Mouse (Mus musculus) brown adipose tissue, adult 24 weeks (tissue): ENCODE measurements around the gene Esrrg. TPM values are rescaled to one million over a fixed set of nuclear protein-coding genes. Genes with fewer than 3 reads are reported as not detected.
A peak's percentile ranks its signal among the peaks of the same experiment; 100 is the strongest.

Experiments used
- H3K27ac ChIP-seq: fragments of 200-500 bp; replicated peaks from 2 replicates; pipeline ENCODE4 v1.5.1; 2012; ENCODE audit warnings: low read depth, mild to moderate bottlenecking, low read length
- H3K4me1 ChIP-seq: fragments of 200-500 bp; 2 replicates; pipeline ENCODE4 v1.6.1; 2012; ENCODE audit warnings: low read length, mixed read lengths; ENCODE audit not compliant: control insufficient read depth, insufficient read depth, insufficient read length
- H3K4me3 ChIP-seq: fragments of 200-500 bp; 2 replicates; pipeline ENCODE4 v1.5.1; 2012; ENCODE audit warnings: low read depth, mild to moderate bottlenecking, low read length, moderate library complexity; ENCODE audit not compliant: insufficient read depth
- polyA plus RNA-seq: library from polyadenylated mRNA; stranded (reverse); fragments of >200 nt; gene quantifications from 2 replicates; pipeline ENCODE4 v1.2.4, GENCODE M21; 2012; ENCODE audit not compliant: missing spikeins, insufficient read depth, insufficient read length

Gene Esrrg
- polyA plus RNA-seq = 12.5 and 12.7 TPM in 2 replicates

DNA sequence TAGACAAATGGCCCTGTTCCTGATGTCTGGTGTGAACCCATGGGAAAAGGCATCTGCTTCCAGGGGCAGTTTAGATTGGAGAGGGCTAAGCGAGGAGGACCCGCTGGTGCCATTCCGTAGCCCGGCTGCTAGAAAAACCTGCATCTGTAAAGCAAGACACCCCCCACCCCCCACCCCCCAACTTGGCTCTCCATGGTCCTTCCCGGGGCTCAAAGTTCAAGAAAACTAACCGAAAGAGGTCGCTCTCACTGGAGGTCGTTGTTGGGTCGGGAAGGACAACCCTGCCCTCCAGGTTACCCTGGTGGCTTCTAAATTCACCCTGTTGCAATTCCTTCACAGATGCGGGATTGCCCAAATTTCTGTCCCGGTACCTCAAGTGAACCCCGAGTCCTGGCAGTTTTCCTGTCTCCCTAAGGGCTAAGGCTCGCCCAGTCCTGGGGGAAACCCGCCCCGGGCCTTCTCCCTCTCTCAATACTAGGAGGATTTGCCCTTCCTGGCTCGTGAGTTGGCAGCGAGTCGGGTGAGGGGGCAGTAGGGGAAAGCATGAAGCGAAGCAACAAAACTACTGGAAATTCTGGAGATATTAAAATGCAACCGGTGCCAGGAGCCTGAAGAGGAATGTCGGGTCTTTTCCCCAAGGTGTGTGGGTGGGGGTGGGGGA, at the start of gene Esrrg:
Esrrg (plus strand) TSS at position 531 of the 661 bp plus-strand sequence.
- Histone ChIP-seq H3K4me3 (peak within 1 kb of the TSS; percentile 79), H3K4me1 (no peaks in the 10 kb centered on the region; the same call in 1 of the 2 replicates), H3K27ac (peak within 1 kb of the TSS; percentile 89)

DNA sequence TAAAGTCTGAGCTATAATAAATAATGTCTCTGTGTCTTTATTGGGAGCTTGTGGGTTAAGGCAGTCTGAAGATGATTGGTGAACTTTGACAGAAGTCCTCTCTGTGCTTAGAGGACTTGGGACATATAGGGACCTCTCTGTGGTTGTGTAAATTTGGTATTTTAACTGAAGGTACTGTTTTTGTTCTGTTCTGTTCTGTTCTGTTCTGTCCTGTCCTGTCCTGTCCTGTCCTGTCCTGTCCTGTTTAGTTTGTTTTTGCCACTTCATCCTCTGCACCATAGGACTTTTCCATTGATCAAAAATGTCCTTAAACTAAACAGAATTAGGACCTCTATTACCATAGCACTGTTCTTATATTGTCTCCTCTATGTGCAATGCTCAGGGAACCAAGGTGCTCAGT, 24.6 kb upstream of the Esrrg start:
- Histone ChIP-seq H3K4me3 (no peak overlapping the region), H3K4me1 (no peaks in the 10 kb centered on the region), H3K27ac (no peak overlapping the region)

DNA sequence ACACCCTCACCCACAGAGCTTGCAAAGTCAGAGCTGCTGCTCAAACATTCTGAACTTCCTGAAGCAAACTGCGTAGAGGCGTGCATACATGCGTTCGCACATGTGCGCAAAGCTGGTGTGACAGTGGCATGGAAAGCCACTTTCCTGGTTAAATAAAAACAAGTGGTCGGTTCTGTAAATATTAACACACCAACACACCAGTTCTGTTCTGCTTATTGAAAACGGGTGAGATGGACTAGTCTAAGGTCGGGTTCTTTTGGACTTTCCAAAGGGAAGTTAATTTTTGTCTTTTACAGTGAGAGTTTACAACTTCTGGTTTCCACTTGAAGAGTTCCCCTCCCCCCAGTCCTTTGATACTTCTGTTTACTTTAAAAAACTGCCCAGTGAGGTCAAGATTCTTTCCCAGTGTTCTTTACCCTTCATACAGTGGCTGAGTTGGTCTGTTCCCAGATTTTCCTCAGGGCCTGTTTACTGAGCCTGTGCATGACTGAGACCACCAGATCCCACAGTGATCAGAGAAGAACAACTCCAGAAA, 22.0 kb upstream of the Esrrg start:
- Histone ChIP-seq H3K4me1 (no peaks in the 10 kb centered on the region), H3K27ac (no peak overlapping the region), H3K4me3 (no peak overlapping the region)

DNA sequence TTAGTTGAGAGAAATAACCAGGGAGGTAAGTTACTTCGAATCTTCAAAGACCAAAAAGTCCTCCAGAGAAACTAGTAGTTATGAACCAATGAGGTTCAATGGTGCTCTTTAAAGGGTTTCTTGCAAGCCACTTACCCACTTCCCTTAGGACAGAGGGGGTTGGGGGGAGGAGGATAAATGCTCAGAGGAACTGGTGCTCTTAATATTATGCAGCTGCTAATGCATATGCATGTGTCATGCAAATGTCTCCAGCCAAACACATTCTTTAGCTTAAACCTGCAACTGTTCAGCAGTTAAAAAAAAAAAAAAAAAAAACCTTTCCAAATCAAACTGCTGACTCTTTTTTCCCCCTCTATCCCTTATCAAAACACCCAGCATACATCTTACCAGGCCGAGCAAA, 5.6 kb upstream of the Esrrg start:
- no peaks in the 10 kb centered on the region for H3K4me1 ChIP-seq
- H3K27ac ChIP-seq = no peak overlapping the region
- H3K4me3 ChIP-seq = no peak overlapping the region

DNA sequence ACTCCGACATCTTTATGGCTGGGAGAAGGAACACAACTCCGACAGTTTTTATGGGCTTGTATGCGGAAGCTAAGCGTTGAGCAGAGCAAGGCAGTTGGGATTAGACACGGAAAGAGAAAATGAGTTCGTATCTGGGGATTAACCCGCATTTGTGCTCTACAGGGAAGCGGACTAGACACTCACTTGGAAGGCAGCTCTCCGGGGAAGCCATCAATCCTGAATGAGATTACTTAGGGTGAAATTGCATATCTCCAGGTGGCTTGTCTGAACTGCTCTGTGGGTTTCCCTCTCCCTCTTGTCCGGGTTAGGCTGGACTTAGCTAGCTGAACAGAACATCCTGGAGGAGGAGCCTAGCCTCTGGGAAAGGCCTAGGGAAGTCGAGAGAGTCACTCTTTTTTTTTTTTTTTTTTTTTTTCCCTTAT, 4.5 kb upstream of the Esrrg start:
- Histone ChIP-seq H3K4me1 (no peaks in the 10 kb centered on the region), H3K4me3 (no peak overlapping the region), H3K27ac (no peak overlapping the region)

DNA sequence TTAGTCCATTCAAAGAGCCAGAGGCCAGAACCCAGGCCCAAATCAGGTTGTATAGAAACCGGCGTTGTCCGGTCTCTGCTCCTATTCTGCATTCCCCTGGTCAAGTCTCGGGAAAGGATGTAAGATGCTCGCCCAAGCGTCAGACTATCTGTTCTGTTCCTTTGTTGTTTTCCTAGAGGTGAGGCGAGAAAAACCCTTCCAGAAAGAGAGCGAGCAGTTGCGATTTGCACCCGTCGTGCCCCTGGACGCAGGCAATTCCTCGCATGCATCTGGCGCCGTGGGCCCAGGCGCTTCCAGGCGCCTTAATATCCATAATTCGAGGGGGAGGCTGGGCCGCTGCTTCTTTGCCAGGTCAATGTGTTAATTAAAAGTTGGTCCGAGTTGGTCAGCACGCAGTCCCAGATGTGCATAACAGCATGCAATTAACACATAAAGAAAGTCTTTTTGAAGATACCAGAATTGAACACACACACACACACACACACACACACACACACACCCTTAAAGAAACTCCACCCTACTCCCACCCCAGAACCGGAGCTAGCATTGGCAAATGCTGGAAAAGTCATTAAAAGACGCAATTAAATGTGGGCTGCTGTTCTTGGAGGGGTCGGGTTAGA, 3.8 kb upstream of the Esrrg start:
- Histone ChIP-seq H3K4me1 (no peaks in the 10 kb centered on the region), H3K27ac (no peak overlapping the region), H3K4me3 (no peak overlapping the region)

DNA sequence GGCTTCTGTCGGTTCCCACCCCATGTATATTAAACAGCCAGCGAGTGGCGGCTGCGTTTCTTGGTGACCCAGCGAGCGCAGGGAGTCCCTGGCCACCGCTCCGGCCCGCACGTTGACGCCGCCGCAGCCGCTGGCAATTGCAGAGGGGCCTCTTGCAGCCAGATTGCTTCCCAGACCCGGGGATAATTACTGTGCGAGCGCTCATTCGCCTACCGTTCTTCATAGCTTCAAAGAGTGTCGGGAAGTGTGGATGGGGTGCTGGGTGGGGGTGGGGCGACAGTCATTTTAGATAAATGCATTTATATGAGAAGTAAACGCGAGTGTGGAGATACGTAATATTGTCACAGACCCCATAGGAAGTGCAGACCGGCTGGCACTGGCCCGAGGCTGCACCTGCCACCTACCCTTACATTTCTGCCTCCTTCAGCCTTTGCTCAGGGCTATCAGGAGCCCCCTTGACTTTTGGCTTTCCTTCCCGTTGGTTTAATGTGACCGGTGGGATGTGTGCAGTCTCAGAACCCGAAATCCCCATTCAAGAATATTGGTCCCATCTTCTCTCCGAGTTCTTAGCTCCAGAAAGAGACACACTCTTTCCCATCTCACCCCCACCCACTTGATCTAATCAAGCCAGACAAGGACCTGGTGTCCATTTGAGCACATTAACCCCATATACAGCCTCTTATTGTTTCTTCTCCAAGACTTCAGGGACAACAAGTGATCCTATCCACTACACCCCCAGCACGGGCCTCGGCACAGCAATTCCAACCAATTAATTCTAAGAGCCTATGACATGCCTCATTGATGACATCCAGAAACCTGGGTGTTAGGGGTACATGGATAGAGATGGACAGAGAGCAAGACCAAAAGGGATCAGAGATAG, 3.0 kb upstream of the Esrrg start:
- H3K4me1 ChIP-seq = no peaks in the 10 kb centered on the region; the same call in 1 of the 2 replicates
- H3K27ac ChIP-seq = no peak overlapping the region
- H3K4me3 ChIP-seq = no peak overlapping the region

DNA sequence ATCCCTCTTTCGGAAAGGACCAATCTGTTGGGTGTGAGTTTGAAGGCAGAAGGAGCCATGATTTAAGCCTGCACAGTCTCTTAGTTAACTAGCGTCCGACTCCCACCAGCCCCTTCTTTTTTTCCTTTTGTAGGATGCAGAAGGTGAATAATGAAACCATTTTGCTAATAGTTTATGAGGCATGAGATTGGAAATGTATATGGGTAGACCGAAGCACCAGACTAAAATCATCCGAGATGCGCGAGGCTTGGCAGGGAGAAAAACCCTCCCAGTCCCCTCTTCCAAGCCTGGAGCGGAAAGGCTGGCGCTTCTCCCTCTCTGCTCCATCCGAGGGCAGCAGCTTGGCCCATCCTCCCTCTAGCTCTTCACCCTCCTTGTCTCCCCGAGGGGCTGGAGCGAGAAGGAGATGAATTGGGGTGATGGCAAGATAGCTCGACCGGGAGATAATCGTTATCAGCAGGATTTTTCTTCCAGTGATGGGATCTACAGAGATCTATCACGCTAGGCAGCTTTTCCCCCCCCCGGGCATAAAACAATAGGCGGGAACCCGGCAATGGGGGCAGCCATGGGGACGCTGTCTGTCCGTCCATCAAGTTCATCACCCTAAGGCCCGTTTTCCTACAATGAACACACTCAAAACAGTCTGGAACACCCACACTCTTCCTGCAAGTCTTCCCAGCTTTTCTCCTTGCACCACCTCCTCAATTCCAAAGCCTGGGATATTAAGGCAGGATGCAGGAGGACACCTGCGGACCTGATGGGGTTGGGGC, 2.1 kb upstream of the Esrrg start:
- Histone ChIP-seq H3K4me1 (no peaks in the 10 kb centered on the region; the same call in 1 of the 2 replicates), H3K4me3 (no peak overlapping the region)

DNA sequence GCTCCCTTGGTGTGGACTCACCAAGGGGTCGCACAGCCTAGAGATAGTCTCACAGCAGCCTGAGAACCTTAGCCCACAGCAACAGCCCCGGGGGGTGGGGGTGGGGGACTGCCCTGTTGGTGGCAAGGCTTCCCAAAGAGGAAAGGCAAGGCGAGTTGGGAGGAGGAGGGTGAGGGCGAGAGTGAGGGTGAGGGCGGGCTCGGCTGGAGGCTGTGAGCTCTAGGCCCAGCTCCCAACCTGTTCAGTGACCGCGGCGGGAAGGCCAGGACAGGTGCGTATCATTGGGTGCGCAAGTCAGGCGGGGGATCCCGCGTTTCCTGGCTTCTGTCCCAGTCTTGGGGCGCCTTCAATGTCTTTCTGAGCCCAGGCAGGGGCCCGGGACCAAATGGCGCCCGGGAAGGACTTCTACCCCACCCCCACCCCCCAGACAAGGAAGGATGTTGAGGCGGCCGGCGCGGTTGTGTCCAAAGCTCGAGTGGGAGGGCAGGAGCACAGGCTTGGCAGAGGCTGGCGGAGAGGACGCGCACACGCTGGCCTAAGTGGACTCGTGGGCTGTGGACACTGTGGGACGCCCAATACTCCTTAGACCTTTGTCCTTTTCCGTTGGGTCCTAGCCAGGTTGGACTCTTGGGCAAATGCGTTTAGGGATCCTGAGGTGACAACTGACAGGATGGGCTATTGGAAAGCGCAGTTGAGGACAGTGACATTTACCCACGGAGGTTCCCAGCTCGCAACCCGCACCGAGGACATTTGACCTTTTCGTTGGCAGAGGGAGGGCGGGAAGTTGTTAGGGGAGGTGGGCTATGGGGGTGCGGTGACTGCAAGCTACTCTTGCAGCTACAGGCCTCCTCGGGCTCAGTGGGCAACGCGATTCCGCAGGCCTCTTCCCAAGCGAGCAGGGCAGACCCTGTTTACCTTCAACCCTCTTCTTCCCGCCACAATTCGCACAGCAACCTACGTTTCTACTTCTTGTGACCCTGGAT, 1.2 kb upstream of the Esrrg start:
- no peak overlapping the region for H3K4me3 ChIP-seq

More for the DNA sequence above, 2.1 kb upstream of the Esrrg start:
- no peak overlapping the region for H3K27ac ChIP-seq

DNA sequence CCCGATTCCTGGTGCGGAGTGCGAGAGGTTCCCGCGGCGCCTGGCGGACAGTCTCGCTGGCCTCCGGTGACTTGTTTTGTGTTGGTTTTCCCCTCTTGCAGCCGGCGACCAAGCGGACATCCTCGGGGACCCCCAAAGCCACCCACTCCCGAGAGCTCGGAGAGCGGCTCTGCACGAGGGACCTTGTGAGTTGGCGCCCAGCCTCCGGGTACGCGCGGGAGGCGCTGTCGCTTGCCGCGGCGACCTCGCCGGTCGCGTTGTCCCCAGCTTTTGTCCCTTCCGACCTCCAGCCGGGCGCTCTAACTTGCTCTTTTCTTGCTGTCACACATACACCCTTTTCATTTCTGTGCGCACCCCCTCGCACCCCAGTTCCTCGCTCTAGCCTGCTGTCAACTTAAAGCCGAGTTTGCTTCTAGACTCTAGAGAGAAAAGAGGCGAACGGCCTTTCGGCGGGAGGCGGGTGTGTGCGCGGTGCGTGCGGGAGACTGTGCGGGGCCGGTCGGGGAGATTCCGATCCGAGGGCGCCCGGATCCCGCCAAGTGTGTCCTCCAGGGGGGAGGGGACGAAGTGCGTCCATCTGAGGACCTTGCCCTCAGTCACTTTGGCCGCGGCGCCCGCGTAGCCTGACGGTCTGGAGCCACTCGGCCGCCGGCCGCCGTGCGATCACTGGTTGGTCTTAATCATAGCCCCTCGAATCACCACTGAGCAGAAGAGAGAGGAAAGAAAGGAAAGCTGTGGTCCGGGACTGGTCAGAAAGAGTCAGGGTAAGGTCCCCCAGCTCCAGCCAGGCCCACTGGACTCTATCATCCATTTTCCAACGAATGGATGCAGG, 646 bp downstream of the Esrrg start:
- Histone ChIP-seq H3K27ac (peak overlapping the region; percentile 89), H3K4me1 (no peaks in the 10 kb centered on the region; the same call in 1 of the 2 replicates), H3K4me3 (peak overlapping the region; percentile 79)

More for the DNA sequence above, 1.2 kb upstream of the Esrrg start:
- no peaks in the 10 kb centered on the region; the same call in 1 of the 2 replicates for H3K4me1 ChIP-seq
- H3K27ac ChIP-seq = no peak overlapping the region

DNA sequence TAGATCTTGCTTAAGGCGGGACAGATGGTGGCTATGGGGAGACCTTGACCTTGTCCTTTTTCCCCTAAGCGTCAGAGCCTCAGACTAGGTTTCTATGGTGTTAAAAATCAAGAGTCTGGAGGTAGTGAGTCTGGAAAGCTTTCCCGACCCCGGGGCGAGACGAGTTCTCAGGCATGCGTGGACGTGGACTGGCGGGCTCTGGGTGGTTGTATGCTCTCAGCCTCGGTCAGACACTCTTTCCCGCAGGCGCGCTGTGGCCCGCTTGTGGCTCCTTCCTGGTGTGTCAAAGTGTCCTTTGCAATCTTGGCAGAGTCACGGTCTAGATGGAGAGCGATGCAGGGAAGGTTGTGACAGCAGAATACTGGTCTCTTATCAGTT, 1.3 kb downstream of the Esrrg start:
- no peaks in the 10 kb centered on the region; the same call in 1 of the 2 replicates for H3K4me1 ChIP-seq
- peak overlapping the region; percentile 89 for H3K27ac ChIP-seq
- H3K4me3 ChIP-seq = peak overlapping the region; percentile 79

DNA sequence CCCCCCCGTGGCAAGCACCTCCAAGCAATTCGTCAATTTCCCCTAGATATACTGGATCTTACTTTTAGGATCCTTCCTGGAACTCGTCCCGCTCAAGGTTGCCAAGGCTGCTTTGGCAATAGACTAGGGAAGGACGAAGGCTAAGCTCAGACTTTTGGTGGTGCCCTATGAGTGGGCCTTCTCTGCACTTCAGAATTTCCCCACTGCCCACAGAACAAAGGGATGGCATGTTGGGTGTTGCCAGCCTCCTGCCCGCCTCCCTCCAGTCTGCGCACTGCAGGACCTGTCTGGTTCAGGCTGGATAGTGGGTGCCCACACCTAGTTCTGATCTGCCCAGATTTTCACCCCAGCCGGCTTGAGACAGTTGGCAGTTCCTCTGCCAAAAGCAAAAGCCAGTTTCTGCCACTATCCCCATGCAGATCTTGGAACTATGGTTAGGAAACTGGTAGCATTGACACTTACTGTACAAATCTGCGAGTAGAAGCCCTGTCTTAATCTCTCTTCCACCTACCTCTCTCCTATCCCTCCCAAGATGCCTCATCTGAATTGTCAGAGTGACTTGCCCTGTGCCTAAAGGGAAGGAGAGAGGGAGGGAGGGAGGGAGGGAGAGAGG, 1.9 kb downstream of the Esrrg start:
- Histone ChIP-seq H3K27ac (no peak overlapping the region), H3K4me3 (no peak overlapping the region), H3K4me1 (no peaks in the 10 kb centered on the region; the same call in 1 of the 2 replicates)
